Mouse (Mus musculus) left cerebral cortex, postnatal 4 days (tissue): ENCODE results near the gene Adam26b. TPM values are rescaled to one million over a fixed set of nuclear protein-coding genes. Genes with fewer than 3 reads are reported as not detected.
"Not testable (repeated sequence)": the region's sequence is repeated elsewhere in the genome, so short reads cannot be mapped to it uniquely, and the experiment has no call there.

Experiments used
- DNase-seq: peaks from one replicate; pipeline ENCODE4 v3.0.0-alpha.2; 2022
- intact Hi-C: fragments of 180-260 bp; cut with DNase I; formaldehyde crosslinking; loops from one replicate; pipeline ENCODE4 v1.15.1; 2025
- total RNA-seq, 2 experiments: library from RNA; stranded (reverse); gene quantifications; 2 replicates each; pipeline ENCODE4 v1.2.3; 2021

Gene Adam26b
- not detected for total RNA-seq

DNA sequence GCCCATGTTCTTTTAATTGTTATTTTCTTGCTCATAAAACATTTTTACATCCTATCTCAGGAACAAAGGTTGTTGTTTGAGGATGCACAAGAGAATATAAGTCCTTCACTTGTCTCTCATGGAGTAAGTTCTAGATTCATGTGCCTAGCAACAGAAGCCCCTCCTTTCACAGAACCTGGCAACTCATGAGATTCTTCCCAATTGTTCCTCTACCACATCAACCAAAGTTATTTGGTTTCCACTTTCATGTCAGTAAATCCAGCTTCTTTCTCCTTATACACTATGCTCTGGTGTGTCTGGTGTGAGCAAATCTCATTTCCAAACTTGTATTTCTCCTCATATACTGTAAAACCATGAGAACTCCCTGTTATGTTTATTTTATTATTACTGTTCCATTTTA, at the start of gene Adam26b:
Gene Adam26b, minus strand, starts transcription at position 101 of the 400 bp plus-strand sequence.
- intact Hi-C loops, DNase-seq: not testable (repeated sequence)

DNA sequence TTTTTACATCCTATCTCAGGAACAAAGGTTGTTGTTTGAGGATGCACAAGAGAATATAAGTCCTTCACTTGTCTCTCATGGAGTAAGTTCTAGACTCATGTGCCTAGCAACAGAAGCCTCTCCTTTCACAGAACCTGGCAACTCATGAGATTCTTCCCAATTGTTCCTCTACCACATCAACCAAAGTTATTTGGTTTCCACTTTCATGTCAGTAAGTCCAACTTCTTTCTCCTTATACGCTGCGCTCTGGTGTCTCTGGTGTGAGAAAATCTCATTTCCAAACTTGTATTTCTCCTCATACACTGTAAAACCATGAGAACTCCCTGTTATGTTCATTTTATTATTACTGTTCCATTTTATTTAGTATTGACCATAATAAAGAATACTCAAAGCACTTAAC, 48.7 kb upstream of the Adam26b start, which contains the start of gene Adam26a:
Gene Adam26a, minus strand, starts transcription at position 101 of the 400 bp plus-strand sequence.
- intact Hi-C loops, DNase-seq: not testable (repeated sequence)

Other genes starting within 250 kb of the Adam26b start
- not detected for gene Zfp42, start 221.1 kb downstream of the Adam26b start, total RNA-seq
- not detected for gene Adam26a, start 48.6 kb upstream of the Adam26b start, total RNA-seq
- not detected for gene Gm5346, start 99.2 kb upstream of the Adam26b start, total RNA-seq
- gene Adam34, start 181.9 kb upstream of the Adam26b start, total RNA-seq = not detected